Mouse (Mus musculus) embryonic facial prominence, embryonic 14.5 days (tissue): ENCODE results near the gene Cfp. TPM values are rescaled to one million over a fixed set of nuclear protein-coding genes. Genes with fewer than 3 reads are reported as not detected.

Experiments
- polyA plus RNA-seq: library from polyadenylated mRNA; unstranded; fragments of >200 nt; fragmentation: Nextera tagmentation; extraction: Ambion mirVana; gene quantifications from 2 replicates; pipeline ENCODE4 v1.2.1, GENCODE M21; 2014

Cfp gene
- polyA plus RNA-seq, 1 experiment from 2014 or later: 7.5 TPM

Other genes starting within 250 kb of the Cfp start
- 97.5 and 97.7 TPM in 2 replicates for gene Cdk16, start 243.6 kb downstream of the Cfp start, polyA plus RNA-seq
- gene Usp11, start 227.6 kb downstream of the Cfp start, polyA plus RNA-seq: 46.4 and 49.5 TPM in 2 replicates
- gene Araf, start 133.7 kb downstream of the Cfp start, polyA plus RNA-seq: 91.1 and 95.0 TPM in 2 replicates
- gene Timp1, start 61.4 kb downstream of the Cfp start, polyA plus RNA-seq: 60.4 and 62.8 TPM in 2 replicates
- 4.5 and 5.2 TPM in 2 replicates for gene Syn1, start 10.6 kb downstream of the Cfp start, polyA plus RNA-seq
- 6.5 and 7.8 TPM in 2 replicates for gene Elk1, start 19.1 kb upstream of the Cfp start, polyA plus RNA-seq
- gene Uxt, start 30.5 kb upstream of the Cfp start, polyA plus RNA-seq: 45.9 and 47.6 TPM in 2 replicates
- 5.7 TPM in 2 replicates for gene Zfp182, start 130.8 kb upstream of the Cfp start, polyA plus RNA-seq
- gene Spaca5, start 136.9 kb upstream of the Cfp start, polyA plus RNA-seq: not detected in 2 replicates
- gene Zfp300, start 158.0 kb upstream of the Cfp start, polyA plus RNA-seq: 2.2 and 2.5 TPM in 2 replicates
- gene Ssxa1, start 184.3 kb upstream of the Cfp start, polyA plus RNA-seq: not detected in 2 replicates
- not detected in 2 replicates for gene Gm21876, start 244.1 kb upstream of the Cfp start, polyA plus RNA-seq